Mouse (Mus musculus): ENCODE results near the gene Sult6b2.

DNA sequence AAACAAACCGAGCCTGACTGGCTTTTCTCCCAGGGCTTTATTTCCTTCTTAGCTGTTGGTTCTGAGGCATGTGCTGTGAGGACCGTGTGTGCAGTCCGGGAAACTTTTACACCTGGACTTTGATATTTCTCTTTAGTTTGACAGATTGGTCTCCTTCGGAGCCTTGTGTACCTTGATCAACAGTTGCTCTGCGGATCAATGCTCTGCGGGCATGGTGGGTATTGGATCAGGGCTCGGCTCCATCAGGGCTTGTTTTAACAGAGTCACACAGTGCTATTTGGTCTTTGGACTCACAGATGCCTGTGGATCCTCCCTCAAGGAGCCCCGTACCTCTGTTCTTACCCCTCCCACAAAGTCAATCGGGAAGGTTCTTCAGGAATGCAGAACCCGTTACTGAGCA lies 9.7 kb upstream of the Sult6b2 start:
- TF ChIP-seq POLR2A (IDR thresholded peaks at IDR 0.05; ENCODE audit: extremely low read depth, insufficient read depth, low read length), result no peak
- TF ChIP-seq CTCF (IDR thresholded peaks at IDR 0.05; ENCODE audit: low read depth, low read length), result no peak

Measured in liver, adult 2 months (tissue).